Mouse (Mus musculus): Measurements from ENCODE around the gene Capn5. TPM values are rescaled to one million over a fixed set of nuclear protein-coding genes. Genes with fewer than 3 reads are reported as not detected.

The Capn5 gene
- polyA plus RNA-seq, 1 experiment from 2014 or later, result 2.7 TPM

DNA sequence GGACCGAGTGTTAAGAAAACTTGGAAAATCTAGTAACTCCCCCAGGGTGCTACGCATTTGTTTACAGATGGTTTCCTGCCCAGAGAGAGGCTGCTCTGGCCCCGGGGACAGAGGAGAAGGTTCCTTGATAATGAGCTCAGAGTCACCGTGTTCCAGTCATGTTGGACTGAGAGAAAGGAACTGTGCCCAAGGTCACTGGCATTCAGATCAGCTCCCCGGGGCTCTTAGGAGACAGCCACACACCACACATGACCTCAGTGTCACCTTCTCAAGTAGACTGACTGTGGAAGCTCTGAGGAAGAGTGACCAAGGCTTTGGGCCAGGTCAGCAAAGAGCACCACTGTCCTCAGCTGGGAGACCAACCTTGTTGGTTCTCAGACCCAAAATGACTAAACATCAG lies 53.4 kb downstream of the Capn5 start:
- Histone ChIP-seq H3K4me1 (replicated peaks) (peaks cover 4% of the 10 kb centered on the region; the same call in 1 of the 2 replicates), H3K4me3 (no peak overlapping the region), H3K9me3 (replicated peaks) (no peaks in the 10 kb centered on the region), H3K9ac (no peak overlapping the region), H3K36me3 (no peaks in the 10 kb centered on the region), H3K27me3 (no peaks in the 10 kb centered on the region), H3K4me2 (no peak overlapping the region), H3K27ac (no peak overlapping the region)
- ATAC-seq (replicated peaks; ENCODE audit: insufficient number of reproducible peaks, insufficient read depth, low FRiP score, low read depth), result no peak
- 26% methylated on average over 5 of the region's 5 CpGs for WGBS

DNA sequence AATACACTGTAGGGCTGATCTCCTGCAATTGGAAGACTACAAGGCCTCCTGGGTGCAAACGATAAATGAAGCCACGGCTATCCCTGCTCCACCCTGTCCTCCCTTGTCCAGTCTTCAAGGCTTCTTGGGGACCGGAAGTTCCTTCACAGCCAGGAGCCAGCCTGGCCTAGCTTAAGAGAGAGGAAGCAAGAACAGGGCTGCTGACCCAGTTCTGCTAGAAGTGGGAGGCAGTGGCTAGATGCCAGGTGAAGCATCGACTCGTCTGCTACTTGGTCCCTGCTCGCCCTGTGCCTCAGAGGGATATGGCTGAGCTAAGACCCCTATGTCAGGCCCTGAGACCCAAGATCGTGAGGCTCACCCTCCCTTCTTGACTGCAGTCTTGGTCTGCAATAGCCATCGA lies 56.4 kb downstream of the Capn5 start:
- Histone ChIP-seq H3K36me3 (no peaks in the 10 kb centered on the region), H3K9me3 (replicated peaks) (no peaks in the 10 kb centered on the region), H3K4me2 (no peak overlapping the region), H3K9ac (no peak overlapping the region), H3K4me3 (no peak overlapping the region), H3K27me3 (no peaks in the 10 kb centered on the region), H3K27ac (no peak overlapping the region), H3K4me1 (replicated peaks) (peaks cover 17% of the 10 kb centered on the region)
- WGBS, result 65% methylated on average over 8 of the region's 8 CpGs
- ATAC-seq (replicated peaks; ENCODE audit: insufficient number of reproducible peaks, insufficient read depth, low FRiP score, low read depth), result no peak

- Histone ChIP-seq H3K9ac (no peak overlapping the region), H3K4me2 (no peak overlapping the region), H3K9me3 (replicated peaks) (no peaks in the 10 kb centered on the region), H3K36me3 (no peaks in the 10 kb centered on the region), H3K27me3 (no peaks in the 10 kb centered on the region), H3K27ac (no peak overlapping the region), H3K4me1 (replicated peaks) (peaks cover 17% of the 10 kb centered on the region), H3K4me3 (no peak overlapping the region)
- no peak for ATAC-seq (replicated peaks; ENCODE audit: insufficient number of reproducible peaks, insufficient read depth, low FRiP score, low read depth)
- 62% methylated on average over 3 of the region's 3 CpGs for WGBS
Observed at GRCm38 (mm10) chr7:98121241-98121640, 56.8 kb downstream of the Capn5 start.

- ATAC-seq (replicated peaks; ENCODE audit: insufficient number of reproducible peaks, insufficient read depth, low FRiP score, low read depth), result 0 out of 2 replicates have a peak, but pooled peaks have one; percentile 23
- WGBS, result 7% methylated on average over 7 of the region's 7 CpGs
- H3K27me3 ChIP-seq, result no peaks in the 10 kb centered on the region
- peak overlapping the region; percentile 50 for H3K4me2 ChIP-seq
- H3K9me3 ChIP-seq (replicated peaks), result no peaks in the 10 kb centered on the region
- H3K4me3 ChIP-seq, result 0 out of 2 replicates have a peak overlapping the region, but pooled peaks have one; percentile 8
- no peak overlapping the region for H3K9ac ChIP-seq
- H3K27ac ChIP-seq, result no peak overlapping the region
- peaks cover 17% of the 10 kb centered on the region for H3K4me1 ChIP-seq (replicated peaks)
- no peaks in the 10 kb centered on the region for H3K36me3 ChIP-seq
Observed at GRCm38 (mm10) chr7:98120325-98120724, 57.7 kb downstream of the Capn5 start.

DNA sequence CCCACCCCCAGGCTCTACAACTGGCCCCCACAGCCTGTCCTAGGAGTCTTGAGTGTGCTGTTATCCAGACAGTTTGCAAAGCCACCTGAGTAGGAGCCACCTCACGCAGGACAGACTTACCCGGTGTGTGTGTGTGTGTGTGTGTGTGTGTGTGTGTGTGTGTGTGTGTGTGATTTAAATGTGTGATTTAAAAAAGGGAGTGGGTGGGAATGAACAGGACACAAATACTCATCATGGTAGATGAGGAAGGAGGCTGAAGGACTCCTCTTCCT lies 58.2 kb downstream of the Capn5 start:
- Histone ChIP-seq H3K4me1 (replicated peaks) (peaks cover 17% of the 10 kb centered on the region), H3K4me2 (no peak overlapping the region), H3K9me3 (replicated peaks) (no peaks in the 10 kb centered on the region), H3K36me3 (no peaks in the 10 kb centered on the region), H3K4me3 (no peak overlapping the region), H3K27ac (no peak overlapping the region), H3K9ac (no peak overlapping the region), H3K27me3 (no peaks in the 10 kb centered on the region)
- ATAC-seq (replicated peaks; ENCODE audit: insufficient number of reproducible peaks, insufficient read depth, low FRiP score, low read depth), result no peak
- WGBS, result 79% methylated on average over 2 of the region's 2 CpGs

DNA sequence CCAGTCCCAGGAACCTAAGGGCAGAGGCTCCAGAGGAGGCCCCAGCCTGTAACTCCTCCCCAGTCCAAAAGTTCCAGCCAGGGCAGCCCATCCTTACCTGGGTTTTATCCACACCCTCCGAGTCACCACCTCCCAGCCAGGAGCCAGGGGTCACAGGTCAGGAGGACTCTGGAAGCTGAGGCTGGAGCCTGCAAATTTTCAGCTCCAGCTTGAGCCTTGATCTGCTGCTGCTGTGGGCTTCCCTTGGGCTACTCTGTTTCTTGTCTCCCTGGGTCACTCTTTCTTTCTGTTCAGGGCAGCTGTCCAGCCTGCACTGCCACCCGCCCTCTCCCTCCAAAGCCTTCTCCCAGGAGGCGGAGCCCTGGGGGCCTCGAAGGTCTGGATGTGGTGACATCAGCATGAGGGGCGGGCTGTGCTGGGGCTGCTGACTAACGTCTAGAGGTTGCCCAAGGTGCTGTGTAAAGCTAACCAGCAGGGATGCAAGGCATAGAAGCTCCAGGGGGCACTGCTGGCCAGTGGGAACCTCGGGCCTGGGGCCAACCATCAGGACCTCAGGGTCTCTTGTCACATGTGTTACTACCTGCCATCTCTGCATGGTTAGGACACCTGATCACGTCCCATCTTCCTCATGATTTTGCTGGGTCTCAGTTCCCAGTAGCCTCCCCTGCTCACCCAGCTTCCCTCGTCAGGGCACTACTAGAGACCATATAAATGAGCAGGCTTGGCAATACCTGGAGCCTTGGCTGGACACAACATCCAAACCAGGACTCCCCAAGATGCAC lies 58.7 kb downstream of the Capn5 start, which contains the start of gene Myo7a:
Myo7a (minus strand) TSS at position 346 of the 782 bp plus-strand sequence.
- Histone ChIP-seq H3K4me3 (0 out of 2 replicates have a peak within 1 kb of the TSS, but pooled peaks have one; percentile 8), H3K27me3 (no peaks in the 10 kb centered on the region), H3K36me3 (no peaks in the 10 kb centered on the region), H3K4me1 (replicated peaks) (peaks cover 14% of the 10 kb centered on the region), H3K4me2 (peak within 1 kb of the TSS; percentile 50), H3K9ac (no peak within 1 kb of the TSS), H3K27ac (no peak within 1 kb of the TSS), H3K9me3 (replicated peaks) (no peaks in the 10 kb centered on the region)
- ATAC-seq (replicated peaks; ENCODE audit: insufficient number of reproducible peaks, insufficient read depth, low FRiP score, low read depth), result no peak; the same call in 1 of the 2 replicates
- 39% methylated on average over 9 of the region's 9 CpGs for WGBS

DNA sequence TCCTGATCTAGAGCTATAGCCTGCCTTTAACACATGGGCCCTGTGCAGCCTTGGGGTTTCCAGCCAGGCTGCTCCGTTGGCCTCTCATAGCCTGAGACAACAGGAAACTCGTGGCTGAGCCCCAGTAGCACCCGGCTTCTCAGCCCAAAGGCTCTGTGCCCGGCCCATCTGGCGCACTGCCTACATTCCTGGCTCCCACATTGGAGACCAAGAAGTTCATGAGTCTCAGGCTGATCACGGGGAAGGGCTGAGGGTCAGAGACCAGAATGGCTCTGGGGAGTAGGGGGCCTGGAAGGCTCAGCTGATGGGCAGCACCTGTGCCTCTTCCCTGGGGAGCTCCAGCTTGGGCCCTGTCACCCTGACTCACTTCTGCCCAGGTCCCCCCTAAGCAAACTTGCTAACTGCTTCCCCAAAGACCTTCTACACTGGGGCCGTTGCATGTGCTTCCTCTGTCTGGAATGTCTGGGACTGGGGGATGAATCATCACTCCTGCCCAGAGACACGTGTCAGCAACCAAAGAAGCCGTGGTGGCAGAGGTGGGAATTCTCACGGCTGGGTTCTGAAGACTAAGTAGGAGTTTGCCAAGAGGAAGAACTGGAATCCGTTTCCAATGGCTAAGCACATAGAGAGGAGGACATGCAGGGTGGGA lies 60.9 kb downstream of the Capn5 start:
- WGBS, result 31% methylated on average over 11 of the region's 11 CpGs
- H3K27me3 ChIP-seq, result peaks cover 9% of the 10 kb centered on the region
- no peaks in the 10 kb centered on the region for H3K9me3 ChIP-seq (replicated peaks)
- no peak overlapping the region for H3K4me2 ChIP-seq
- no peak overlapping the region for H3K4me3 ChIP-seq
- H3K36me3 ChIP-seq, result no peaks in the 10 kb centered on the region
- ATAC-seq (replicated peaks; ENCODE audit: insufficient number of reproducible peaks, insufficient read depth, low FRiP score, low read depth), result peak; percentile 40; the same call in 1 of the 2 replicates
- 0 out of 2 replicates have a peak overlapping the region, but pooled peaks have one; percentile 2 for H3K27ac ChIP-seq
- H3K9ac ChIP-seq, result peak overlapping the region; percentile 28; the same call in 1 of the 2 replicates
- H3K4me1 ChIP-seq (replicated peaks), result peaks cover 14% of the 10 kb centered on the region

- Histone ChIP-seq H3K4me1 (replicated peaks) (peaks cover 21% of the 10 kb centered on the region), H3K27me3 (peaks cover 32% of the 10 kb centered on the region), H3K4me2 (no peak overlapping the region), H3K9me3 (replicated peaks) (no peaks in the 10 kb centered on the region), H3K27ac (no peak overlapping the region), H3K36me3 (no peaks in the 10 kb centered on the region), H3K9ac (no peak overlapping the region), H3K4me3 (no peak overlapping the region)
- WGBS, result 53% methylated on average over 6 of the region's 6 CpGs
- no peak for ATAC-seq (replicated peaks; ENCODE audit: insufficient number of reproducible peaks, insufficient read depth, low FRiP score, low read depth)
Observed at GRCm38 (mm10) chr7:98114656-98115055, 63.4 kb downstream of the Capn5 start.

GRCm38 (mm10) chr7:98111233-98111632 lies 66.8 kb downstream of the Capn5 start:
- H3K27ac ChIP-seq, result no peak overlapping the region

GRCm38 (mm10) chr7:98109771-98110170 lies 68.3 kb downstream of the Capn5 start:
- Histone ChIP-seq H3K27ac (no peak overlapping the region), H3K4me2 (no peak overlapping the region), H3K4me3 (no peak overlapping the region), H3K36me3 (no peaks in the 10 kb centered on the region), H3K4me1 (replicated peaks) (peaks cover 7% of the 10 kb centered on the region), H3K9ac (no peak overlapping the region), H3K9me3 (replicated peaks) (no peaks in the 10 kb centered on the region), H3K27me3 (peaks cover 32% of the 10 kb centered on the region)
- no peak for ATAC-seq (replicated peaks; ENCODE audit: insufficient number of reproducible peaks, insufficient read depth, low FRiP score, low read depth)
- 73% methylated on average over 4 of the region's 4 CpGs for WGBS

More at GRCm38 (mm10) chr7:98111233-98111632, 66.8 kb downstream of the Capn5 start:
- H3K4me1 ChIP-seq (replicated peaks), result peaks cover 7% of the 10 kb centered on the region
- no peaks in the 10 kb centered on the region for H3K9me3 ChIP-seq (replicated peaks)
- WGBS, result 12% methylated on average over 25 of the region's 25 CpGs
- H3K36me3 ChIP-seq, result no peaks in the 10 kb centered on the region
- ATAC-seq (replicated peaks; ENCODE audit: insufficient number of reproducible peaks, insufficient read depth, low FRiP score, low read depth), result no peak
- peaks cover 32% of the 10 kb centered on the region for H3K27me3 ChIP-seq
- peak overlapping the region; percentile 13 for H3K4me3 ChIP-seq
- H3K9ac ChIP-seq, result peak overlapping the region; percentile 27; the same call in 1 of the 2 replicates
- peak overlapping the region; percentile 57 for H3K4me2 ChIP-seq

- Histone ChIP-seq H3K9me3 (replicated peaks) (no peaks in the 10 kb centered on the region), H3K27ac (no peak overlapping the region), H3K4me2 (no peak overlapping the region), H3K36me3 (no peaks in the 10 kb centered on the region), H3K4me3 (no peak overlapping the region), H3K9ac (no peak overlapping the region), H3K4me1 (replicated peaks) (peaks cover 16% of the 10 kb centered on the region), H3K27me3 (peaks cover 32% of the 10 kb centered on the region)
- no peak for ATAC-seq (replicated peaks; ENCODE audit: insufficient number of reproducible peaks, insufficient read depth, low FRiP score, low read depth)
- WGBS, result 77% methylated on average over 16 of the region's 16 CpGs
Observed at GRCm38 (mm10) chr7:98108636-98109430, 69.2 kb downstream of the Capn5 start.

Measured in heart, embryonic 15.5 days (tissue).